15 mouse cellular contexts compared by ENCODE assay signal in genomic region chrX:164431133-164431532, GRCm38 (mm10). TPM values are rescaled to one million over a fixed set of nuclear protein-coding genes. Genes with fewer than 3 reads are reported as not detected.
"Had no signal": no experiment of that assay in that cellular context is flagged by ENCODE, and none has a peak within 500 bp of the region (broad histone marks: within the 10 kb centered on the region; RNA-seq: fewer than 3 reads in every experiment).

No protein-coding gene starts in this region.

- H3K27me3 ChIP-seq: hindbrain, embryonic 15.5 days; liver, embryonic 15.5 days; lung, embryonic 15.5 days had no signal

- H3K36me3 ChIP-seq: hindbrain, embryonic 15.5 days had no signal

- ATAC-seq: midbrain, embryonic 13.5 days had no signal

- H3K27ac ChIP-seq: hindbrain, embryonic 15.5 days; left cerebral cortex, adult 2 months; limb, embryonic 10.5 days; liver, embryonic 15.5 days; lung, embryonic 15.5 days; macrophage; midbrain, embryonic 13.5 days had no signal

- H3K4me1 ChIP-seq: hindbrain, embryonic 15.5 days; limb, embryonic 10.5 days; lung, embryonic 15.5 days; midbrain, embryonic 13.5 days had no signal

- H3K4me3 ChIP-seq: hindbrain, embryonic 15.5 days; left cerebral cortex, adult 2 months; limb, embryonic 10.5 days; liver, embryonic 15.5 days; lung, embryonic 15.5 days; midbrain, embryonic 13.5 days had no signal

- H3K9ac ChIP-seq: hindbrain, embryonic 15.5 days; liver, embryonic 15.5 days; lung, embryonic 15.5 days; midbrain, embryonic 13.5 days had no signal

- H3K4me2 ChIP-seq: hindbrain, embryonic 15.5 days; liver, embryonic 15.5 days; lung, embryonic 15.5 days; midbrain, embryonic 13.5 days had no signal

- DNase-seq: lung, postnatal 14 days; right cerebral cortex, postnatal 25 days; spleen, adult 18-20 months; thymus, adult 2 months; thymus, postnatal 25 days had no signal

- H3K9me3 ChIP-seq: hindbrain, embryonic 15.5 days; limb, embryonic 10.5 days; liver, embryonic 15.5 days; lung, embryonic 15.5 days; midbrain, embryonic 13.5 days had no signal

RNA-seq across cellular contexts. Expression of gene Asb11, which starts 5.7 kb away (rescaled TPM):
- total RNA-seq: midbrain, postnatal 0 days had no signal
- polyA plus RNA-seq: hindbrain, embryonic 15.5 days; limb, embryonic 10.5 days; macrophage; midbrain, embryonic 13.5 days; midbrain, postnatal 0 days; neural tube, embryonic 14.5 days; stomach, embryonic 14.5 days had no signal

RNA-seq across cellular contexts. Expression of gene Vegfd, which starts 58.0 kb away (rescaled TPM):
- polyA plus RNA-seq: macrophage had no signal
